Mouse (Mus musculus) CD8-positive naive resting alpha-beta T cell, adult 2 months (primary cell): Measurements from ENCODE around the gene 2410015M20Rik.
A peak's percentile ranks its signal among the peaks of the same experiment; 100 is the strongest.
"Not testable (repeated sequence)": the region's sequence is repeated elsewhere in the genome, so short reads cannot be mapped to it uniquely, and the experiment has no call there.

ENCODE experiments used
- DNase-seq, 2 experiments: peaks; one replicate each; pipeline ENCODE4 v3.0.0; 2022; ENCODE audit warnings: low read depth in 2 of 2, low spot score in 2 of 2

Gene 2410015M20Rik

GRCm38 (mm10) chr17:56613893-56614292 lies 4.3 kb upstream of the 2410015M20Rik start:
- peak in 1 of 2 experiments; percentile 47 for DNase-seq

GRCm38 (mm10) chr17:56613236-56613844 lies 3.8 kb upstream of the 2410015M20Rik start, which contains the start of gene Rpl36:
Gene Rpl36, plus strand, starts transcription at chr17:56613416.
- peak; percentile 93 for DNase-seq

- not testable (repeated sequence) for DNase-seq
These were observed 3.0 kb upstream of the 2410015M20Rik start for GRCm38 (mm10) chr17:56612565-56612939.

- DNase-seq, result no peak
These were observed 2.4 kb upstream of the 2410015M20Rik start for GRCm38 (mm10) chr17:56611861-56612564.

GRCm38 (mm10) chr17:56611323-56611722 lies 1.8 kb upstream of the 2410015M20Rik start:
- no peak for DNase-seq

GRCm38 (mm10) chr17:56608699-56609098 lies 872 bp downstream of the 2410015M20Rik start:
- no peak for DNase-seq

- DNase-seq, result no peak
These were observed 2.0 kb downstream of the 2410015M20Rik start for GRCm38 (mm10) chr17:56607521-56608062.

- no peak for DNase-seq
These were observed 4.1 kb downstream of the 2410015M20Rik start for GRCm38 (mm10) chr17:56605431-56605830.

GRCm38 (mm10) chr17:56604422-56604821 lies 5.1 kb downstream of the 2410015M20Rik start:
- no peak for DNase-seq

- DNase-seq, result no peak
These were observed 5.5 kb downstream of the 2410015M20Rik start for GRCm38 (mm10) chr17:56604070-56604380.

- no peak for DNase-seq
These were observed 6.1 kb downstream of the 2410015M20Rik start for GRCm38 (mm10) chr17:56603186-56604069.

- no peak for DNase-seq
These were observed 15.9 kb downstream of the 2410015M20Rik start for GRCm38 (mm10) chr17:56593527-56594271.

- DNase-seq, result no peak
These were observed 17.0 kb downstream of the 2410015M20Rik start for GRCm38 (mm10) chr17:56592553-56592952.

GRCm38 (mm10) chr17:56588921-56589320 lies 20.6 kb downstream of the 2410015M20Rik start:
- no peak for DNase-seq

GRCm38 (mm10) chr17:56587773-56588172 lies 21.8 kb downstream of the 2410015M20Rik start:
- no peak for DNase-seq

- DNase-seq, result peak in 1 of 2 experiments; percentile 59
These were observed 24.3 kb downstream of the 2410015M20Rik start for GRCm38 (mm10) chr17:56585171-56585821.

- peak; percentile 98 to 100 for DNase-seq
These were observed 25.1 kb downstream of the 2410015M20Rik start, which contains the start of the genes Safb2 and Safb for GRCm38 (mm10) chr17:56584257-56585130. Gene Safb2, minus strand, starts transcription at chr17:56584585. Gene Safb, plus strand, starts transcription at chr17:56584825.

GRCm38 (mm10) chr17:56583611-56584256 lies 25.8 kb downstream of the 2410015M20Rik start:
- DNase-seq, result peak; percentile 20 to 42

- DNase-seq, result no peak
These were observed 26.5 kb downstream of the 2410015M20Rik start for GRCm38 (mm10) chr17:56583071-56583470.
